Comparison of ENCODE assay signal across 9 mouse cellular contexts in the genomic region with DNA sequence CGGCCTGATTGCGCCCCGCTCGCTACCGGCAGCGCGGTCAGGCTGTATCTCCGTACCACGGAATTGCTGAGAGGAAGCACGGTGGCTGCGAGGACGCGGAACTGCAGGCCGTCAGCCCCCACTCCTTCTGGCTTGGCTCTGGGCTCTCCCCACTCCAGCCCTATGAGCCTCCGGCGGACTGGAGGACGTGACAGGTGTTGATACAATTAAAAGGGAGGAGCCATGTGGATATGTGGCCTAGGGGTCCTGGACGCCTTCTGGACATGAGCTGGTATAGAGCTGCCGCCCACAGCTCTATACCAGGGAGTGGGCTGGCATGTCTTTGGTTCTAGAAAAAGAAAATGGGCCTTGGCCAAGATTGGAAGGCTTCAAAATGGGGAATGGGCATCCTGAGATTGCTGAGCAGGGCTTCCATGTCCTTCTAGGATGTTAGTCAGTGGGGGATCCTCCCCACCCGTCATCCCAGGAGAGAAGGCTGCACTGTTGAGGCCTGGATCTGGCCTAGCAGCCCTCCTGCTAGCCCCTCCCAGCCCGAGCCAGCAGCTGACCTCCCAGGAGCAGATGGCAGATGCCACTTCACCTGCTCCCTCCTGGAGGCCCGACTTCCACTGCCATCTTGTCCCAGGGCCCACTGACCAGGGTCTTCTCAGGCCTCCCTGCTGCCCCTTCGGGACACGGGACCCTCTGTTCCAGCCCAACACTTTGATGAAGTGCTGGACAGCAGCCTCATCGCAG. TPM values are rescaled to one million over a fixed set of nuclear protein-coding genes. Genes with fewer than 3 reads are reported as not detected.
A peak's percentile ranks its signal among the peaks of the same experiment; 100 is the strongest.
DNase-seq lines count a peak whose midpoint lies in the region; ATAC-seq and TF ChIP-seq lines count a peak whose summit lies in the region.
"Had no signal": no experiment of that assay in that cellular context is flagged by ENCODE, and none has a peak within 500 bp of the region (broad histone marks: within the 10 kb centered on the region; RNA-seq: fewer than 3 reads in every experiment).

No protein-coding gene starts in this region.

- peaks cover 73% of the 10 kb centered on the region for H3K27me3 ChIP-seq in kidney, embryonic 15.5 days
- peaks cover 14% of the 10 kb centered on the region for H3K27me3 ChIP-seq in embryonic facial prominence, embryonic 11.5 days (ENCODE audit: control insufficient read depth, insufficient read depth, low read length)
- peaks cover 36% of the 10 kb centered on the region for H3K27me3 ChIP-seq in limb, embryonic 11.5 days (ENCODE audit: control insufficient read depth, insufficient read depth, low read length)
- peaks cover 6% of the 10 kb centered on the region; the same call in 1 of the 2 replicates for H3K27me3 ChIP-seq in stomach, embryonic 14.5 days (ENCODE audit: control insufficient read depth, insufficient read depth, low read length)

- H3K4me3 ChIP-seq in kidney, embryonic 15.5 days (replicated peaks), result peak overlapping the region; percentile 73
- H3K4me3 ChIP-seq in embryonic facial prominence, embryonic 11.5 days (ENCODE audit: low read depth, low read length), result peak overlapping the region; percentile 71
- H3K4me3 ChIP-seq in limb, embryonic 11.5 days (ENCODE audit: low read depth, low read length), result peak overlapping the region; percentile 68
- H3K4me3 ChIP-seq in stomach, embryonic 14.5 days (ENCODE audit: low read depth, low read length), result peak overlapping the region; percentile 70

- peak overlapping the region; percentile 99 for H3K4me2 ChIP-seq in kidney, embryonic 15.5 days
- peak overlapping the region; percentile 97 for H3K4me2 ChIP-seq in embryonic facial prominence, embryonic 11.5 days (ENCODE audit: low read depth, low read length)
- H3K4me2 ChIP-seq in limb, embryonic 11.5 days (ENCODE audit: low read depth, severe bottlenecking), result peak overlapping the region; percentile 97
- H3K4me2 ChIP-seq in stomach, embryonic 14.5 days (replicated peaks; ENCODE audit: low read depth, low read length), result peak overlapping the region; percentile 98

- H3K9ac ChIP-seq in kidney, embryonic 15.5 days, result peak overlapping the region; percentile 48
- peak overlapping the region; percentile 76 for H3K9ac ChIP-seq in embryonic facial prominence, embryonic 11.5 days (replicated peaks; ENCODE audit: low read length)
- H3K9ac ChIP-seq in limb, embryonic 11.5 days (ENCODE audit: low read length), result peak overlapping the region; percentile 64; the same call in 1 of the 2 replicates
- H3K9ac ChIP-seq in stomach, embryonic 14.5 days (replicated peaks; ENCODE audit: low read depth, low read length), result peak overlapping the region; percentile 23

- no peak for DNase-seq in kidney, adult 11 months
- DNase-seq in brain, embryonic 14.5 days (ENCODE audit: low read depth), result peak; percentile 79
- DNase-seq in embryonic facial prominence, embryonic 11.5 days (ENCODE audit: low spot score), result no peak
- no peak for DNase-seq in limb, embryonic 11.5 days (ENCODE audit: low spot score)
- no peak for DNase-seq in kidney, postnatal 4 days

- H3K4me1 ChIP-seq in kidney, embryonic 15.5 days, result peaks cover 24% of the 10 kb centered on the region
- no peaks in the 10 kb centered on the region; the same call in 1 of the 2 replicates for H3K4me1 ChIP-seq in embryonic facial prominence, embryonic 11.5 days (ENCODE audit: control insufficient read depth, insufficient read depth, low read length)
- 0 out of 2 replicates have a peak, but pooled peaks cover 2% of the 10 kb centered on the region for H3K4me1 ChIP-seq in limb, embryonic 11.5 days (ENCODE audit: control insufficient read depth, insufficient read depth, low read length)
- H3K4me1 ChIP-seq in stomach, embryonic 14.5 days (ENCODE audit: control insufficient read depth, insufficient read depth, low read length), result no peaks in the 10 kb centered on the region

- H3K36me3 ChIP-seq in kidney, embryonic 15.5 days, result no peaks in the 10 kb centered on the region
- H3K36me3 ChIP-seq in embryonic facial prominence, embryonic 11.5 days (replicated peaks; ENCODE audit: control insufficient read depth, insufficient read depth, low read depth, low read length), result no peaks in the 10 kb centered on the region
- H3K36me3 ChIP-seq in limb, embryonic 11.5 days (ENCODE audit: control insufficient read depth, insufficient read depth, low read length), result no peaks in the 10 kb centered on the region
- no peaks in the 10 kb centered on the region for H3K36me3 ChIP-seq in stomach, embryonic 14.5 days (ENCODE audit: control insufficient read depth, insufficient read depth, low read length)

- ATAC-seq in kidney, embryonic 15.5 days (replicated peaks; ENCODE audit: low FRiP score), result peak; percentile 27
- ATAC-seq in embryonic facial prominence, embryonic 11.5 days (replicated peaks; ENCODE audit: insufficient number of reproducible peaks, low FRiP score, low TSS enrichment, low read depth), result peak; percentile 46
- ATAC-seq in limb, embryonic 11.5 days (ENCODE audit: insufficient number of reproducible peaks, low FRiP score, low TSS enrichment, low read depth), result peak; percentile 14; the same call in 1 of the 2 replicates
- no peak for ATAC-seq in stomach, embryonic 14.5 days (ENCODE audit: insufficient number of reproducible peaks, insufficient read depth, low FRiP score, low read depth)
- no peak for ATAC-seq in inflammation-experienced regulatory T-cells, adult 6 months

- TF ChIP-seq POLR2A in brain, embryonic 14.5 days (IDR thresholded peaks at IDR 0.05; ENCODE audit: borderline replicate concordance, extremely low read depth, insufficient read depth, insufficient read length, poor library complexity, severe bottlenecking), result no peak

- TF ChIP-seq CTCF in brain, embryonic 14.5 days (IDR thresholded peaks at IDR 0.05; ENCODE audit: borderline replicate concordance, extremely low read depth, insufficient read depth, insufficient read length), result no peak

- H3K9me3 ChIP-seq in kidney, embryonic 15.5 days (replicated peaks), result no peaks in the 10 kb centered on the region
- no peaks in the 10 kb centered on the region for H3K9me3 ChIP-seq in embryonic facial prominence, embryonic 11.5 days (replicated peaks; ENCODE audit: control insufficient read depth, low read length)
- no peaks in the 10 kb centered on the region for H3K9me3 ChIP-seq in limb, embryonic 11.5 days (ENCODE audit: control insufficient read depth, low read length)
- no peaks in the 10 kb centered on the region for H3K9me3 ChIP-seq in stomach, embryonic 14.5 days (ENCODE audit: control insufficient read depth, low read depth, low read length)

- WGBS in kidney, embryonic 15.5 days, result 12% methylated on average over 25 of the region's 25 CpGs
- 10% methylated on average over 24 of the region's 25 CpGs for WGBS in embryonic facial prominence, embryonic 11.5 days
- WGBS in limb, embryonic 11.5 days, result 11% methylated on average over 25 of the region's 25 CpGs
- WGBS in stomach, embryonic 14.5 days, result 8% methylated on average over 25 of the region's 25 CpGs

- no peak overlapping the region for H3K27ac ChIP-seq in kidney, embryonic 15.5 days
- peak overlapping the region; percentile 31; the same call in 1 of the 2 replicates for H3K27ac ChIP-seq in embryonic facial prominence, embryonic 11.5 days (replicated peaks; ENCODE audit: low read depth, low read length)
- H3K27ac ChIP-seq in limb, embryonic 11.5 days (replicated peaks; ENCODE audit: low read depth, low read length), result no peak overlapping the region
- no peak overlapping the region; the same call in 1 of the 2 replicates for H3K27ac ChIP-seq in stomach, embryonic 14.5 days (ENCODE audit: low read length)
- H3K27ac ChIP-seq: macrophage had no signal

RNA-seq across cellular contexts. Expression of gene Fbxl16, which starts 0.9 kb away (rescaled TPM):
- 1.5 and 2.2 TPM in 2 replicates for polyA plus RNA-seq in kidney, embryonic 15.5 days (2015; fragmentation: Nextera tagmentation; extraction: Ambion mirVana)
- polyA plus RNA-seq in brain, embryonic 14.5 days (2012; rRNA removed), result 91.8 and 101 TPM in 2 replicates
- polyA plus RNA-seq in embryonic facial prominence, embryonic 11.5 days (2014; fragmentation: Nextera tagmentation; extraction: Ambion mirVana), result 3.9 and 4.2 TPM in 2 replicates
- polyA plus RNA-seq in limb, embryonic 11.5 days (2014; fragmentation: Nextera tagmentation; extraction: Ambion mirVana), result 1.4 and 1.5 TPM in 2 replicates
- 4.5 and 4.6 TPM in 2 replicates for polyA plus RNA-seq in stomach, embryonic 14.5 days (2014; fragmentation: Nextera tagmentation; extraction: Ambion mirVana)
- not detected for polyA plus RNA-seq in inflammation-experienced regulatory T-cells, adult 6 months (2017; shearing (Covaris generic))

RNA-seq across cellular contexts. Expression of gene Metrn, which starts 12.8 kb away (rescaled TPM):
- polyA plus RNA-seq in kidney, embryonic 15.5 days (2015; fragmentation: Nextera tagmentation; extraction: Ambion mirVana), result 53.5 and 58.5 TPM in 2 replicates
- polyA plus RNA-seq in brain, embryonic 14.5 days (2012; rRNA removed), result 107 and 109 TPM in 2 replicates
- 13.4 and 15.6 TPM in 2 replicates for polyA plus RNA-seq in embryonic facial prominence, embryonic 11.5 days (2014; fragmentation: Nextera tagmentation; extraction: Ambion mirVana)
- 13.3 and 15.0 TPM in 2 replicates for polyA plus RNA-seq in limb, embryonic 11.5 days (2014; fragmentation: Nextera tagmentation; extraction: Ambion mirVana)
- polyA plus RNA-seq in stomach, embryonic 14.5 days (2014; fragmentation: Nextera tagmentation; extraction: Ambion mirVana), result 6.9 and 8.7 TPM in 2 replicates
- 1 to 10 TPM; 3.3 to 5.7 (median 5.6) TPM for polyA plus RNA-seq in inflammation-experienced regulatory T-cells, adult 6 months (2017; shearing (Covaris generic))

RNA-seq across cellular contexts. Expression of gene Wdr24, which starts 13.7 kb away (rescaled TPM):
- polyA plus RNA-seq in kidney, embryonic 15.5 days (2015; fragmentation: Nextera tagmentation; extraction: Ambion mirVana), result 28.1 and 31.8 TPM in 2 replicates
- polyA plus RNA-seq in brain, embryonic 14.5 days (2012; rRNA removed), result 47.0 and 57.5 TPM in 2 replicates
- 24.5 and 26.9 TPM in 2 replicates for polyA plus RNA-seq in embryonic facial prominence, embryonic 11.5 days (2014; fragmentation: Nextera tagmentation; extraction: Ambion mirVana)
- 27.7 and 27.9 TPM in 2 replicates for polyA plus RNA-seq in limb, embryonic 11.5 days (2014; fragmentation: Nextera tagmentation; extraction: Ambion mirVana)
- 25.3 and 28.3 TPM in 2 replicates for polyA plus RNA-seq in stomach, embryonic 14.5 days (2014; fragmentation: Nextera tagmentation; extraction: Ambion mirVana)
- 10 to 100 TPM; 13.8 to 23.4 (median 19.3) TPM for polyA plus RNA-seq in inflammation-experienced regulatory T-cells, adult 6 months (2017; shearing (Covaris generic))

RNA-seq across cellular contexts. Expression of gene AC134908.4, which starts 14.3 kb away (rescaled TPM):
- not detected in 2 replicates for polyA plus RNA-seq in kidney, embryonic 15.5 days (2015; fragmentation: Nextera tagmentation; extraction: Ambion mirVana)
- polyA plus RNA-seq in brain, embryonic 14.5 days (2012; rRNA removed), result 0.12 and 0.21 TPM in 2 replicates
- not detected in 2 replicates for polyA plus RNA-seq in embryonic facial prominence, embryonic 11.5 days (2014; fragmentation: Nextera tagmentation; extraction: Ambion mirVana)
- 0.29 TPM in 1 of 2 replicates, not detected in the other for polyA plus RNA-seq in limb, embryonic 11.5 days (2014; fragmentation: Nextera tagmentation; extraction: Ambion mirVana)
- not detected in 2 replicates for polyA plus RNA-seq in stomach, embryonic 14.5 days (2014; fragmentation: Nextera tagmentation; extraction: Ambion mirVana)
- polyA plus RNA-seq in inflammation-experienced regulatory T-cells, adult 6 months (2017; shearing (Covaris generic)), result not detected
- polyA plus RNA-seq: macrophage had no signal

RNA-seq across cellular contexts. Expression of gene Fam173a, which starts 17.1 kb away (rescaled TPM):
- polyA plus RNA-seq in kidney, embryonic 15.5 days (2015; fragmentation: Nextera tagmentation; extraction: Ambion mirVana), result 91.7 and 101 TPM in 2 replicates
- 93.9 and 145 TPM in 2 replicates for polyA plus RNA-seq in brain, embryonic 14.5 days (2012; rRNA removed)
- 58.4 and 62.9 TPM in 2 replicates for polyA plus RNA-seq in embryonic facial prominence, embryonic 11.5 days (2014; fragmentation: Nextera tagmentation; extraction: Ambion mirVana)
- 52.3 and 53.4 TPM in 2 replicates for polyA plus RNA-seq in limb, embryonic 11.5 days (2014; fragmentation: Nextera tagmentation; extraction: Ambion mirVana)
- polyA plus RNA-seq in stomach, embryonic 14.5 days (2014; fragmentation: Nextera tagmentation; extraction: Ambion mirVana), result 109 and 110 TPM in 2 replicates
- 100 to 1,000 TPM; 158 to 288 (median 193) TPM for polyA plus RNA-seq in inflammation-experienced regulatory T-cells, adult 6 months (2017; shearing (Covaris generic))

Comparison
In these comparisons a context has a peak if more than half of its experiments do, and no peak if none do; other contexts are left out.
1. ATAC-seq: peak in kidney, embryonic 15.5 days (single experiment), embryonic facial prominence, embryonic 11.5 days (single experiment) and limb, embryonic 11.5 days (single experiment); none in stomach, embryonic 14.5 days (single experiment) and inflammation-experienced regulatory T-cells, adult 6 months (single experiment).
2. H3K9ac ChIP-seq: peak in every context shown above with its lines; median percentile 76 in embryonic facial prominence, embryonic 11.5 days; 64 in limb, embryonic 11.5 days; 48 in kidney, embryonic 15.5 days; 23 in stomach, embryonic 14.5 days.
3. RNA of gene Fbxl16, which starts 0.9 kb away (polyA plus RNA-seq): 91.8 to 101 TPM in brain, embryonic 14.5 days; 4.5 to 4.6 TPM in stomach, embryonic 14.5 days, 3.9 to 4.2 TPM in embryonic facial prominence, embryonic 11.5 days, 1.5 to 2.2 TPM in kidney, embryonic 15.5 days, 1.4 to 1.5 TPM in limb, embryonic 11.5 days and not detected in inflammation-experienced regulatory T-cells, adult 6 months; every median in the first group is over 10 times any median in the second.
4. Peak in every context shown above with its lines, with median percentiles within 50 percentile points of each other: H3K4me2 ChIP-seq and H3K4me3 ChIP-seq.